Mouse (Mus musculus): ENCODE measurements around the gene Sumf1.
A peak's percentile ranks its signal among the peaks of the same experiment; 100 is the strongest.

Gene Sumf1

GRCm38 (mm10) chr6:108146637-108147036 lies 38.7 kb downstream of the Sumf1 start:
- DNase-seq (ENCODE audit: low spot score): no peak

GRCm38 (mm10) chr6:108145941-108146588 lies 39.3 kb downstream of the Sumf1 start:
- DNase-seq (ENCODE audit: low spot score): no peak

- DNase-seq (ENCODE audit: low spot score): no peak
These were observed 40.1 kb downstream of the Sumf1 start for GRCm38 (mm10) chr6:108145241-108145640.

- no peak for DNase-seq (ENCODE audit: low spot score)
These were observed 42.6 kb downstream of the Sumf1 start for GRCm38 (mm10) chr6:108142796-108143195.

- DNase-seq (ENCODE audit: low spot score): no peak
These were observed 44.5 kb downstream of the Sumf1 start for GRCm38 (mm10) chr6:108140722-108141490.

DNA sequence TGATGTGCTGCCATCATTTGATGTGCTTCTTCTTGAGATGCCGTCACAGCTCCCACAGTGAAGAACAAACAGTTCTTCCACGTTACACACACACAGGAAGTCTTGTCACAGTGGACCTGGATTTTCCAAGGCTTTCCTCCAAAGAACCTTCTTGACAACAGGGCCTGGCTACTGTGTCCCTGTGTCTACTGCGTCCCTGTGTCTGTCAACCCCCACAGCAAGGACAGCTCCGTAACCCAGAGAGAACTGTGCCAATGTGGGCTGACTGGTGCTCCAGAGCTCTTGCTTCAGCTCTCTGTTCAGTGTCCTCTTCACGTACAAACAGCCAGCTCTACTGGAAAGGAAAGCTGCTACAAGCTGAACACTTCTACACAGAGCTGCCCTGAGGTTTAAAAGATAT lies 48.4 kb downstream of the Sumf1 start:
- DNase-seq (ENCODE audit: low spot score): no peak

- no peak for DNase-seq (ENCODE audit: low spot score)
These were observed 49.1 kb downstream of the Sumf1 start for GRCm38 (mm10) chr6:108136286-108136685.

DNA sequence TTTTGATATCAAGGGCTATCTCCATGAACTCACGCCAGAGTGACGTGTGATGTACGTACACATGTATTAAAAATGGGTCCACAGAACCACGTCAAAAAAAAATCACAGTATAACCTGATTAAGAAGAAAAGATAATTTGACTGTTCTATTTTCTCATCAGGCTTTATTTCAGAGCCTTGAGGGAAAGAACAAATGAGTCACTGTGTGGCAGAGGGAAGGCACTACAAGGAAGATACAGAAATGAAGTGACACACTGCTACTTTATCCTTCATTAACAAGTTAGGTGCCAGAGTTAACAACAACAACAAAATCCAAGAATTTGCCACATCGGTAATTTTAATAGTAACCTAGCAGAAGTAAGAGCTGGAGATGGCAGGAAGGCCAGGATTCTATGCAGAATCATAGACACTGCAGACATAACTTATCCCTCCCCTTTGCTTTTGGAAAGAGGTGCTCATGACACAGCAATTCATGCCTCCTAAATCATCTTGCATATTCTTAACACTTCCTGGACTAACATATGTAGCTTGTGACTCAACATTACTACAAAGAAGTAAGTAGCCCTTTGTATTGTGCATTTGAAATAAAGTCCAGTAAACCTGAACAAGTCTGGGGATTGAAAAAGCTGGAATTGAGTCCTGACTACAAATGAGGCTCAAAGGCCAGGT lies 53.0 kb downstream of the Sumf1 start:
- no peak for DNase-seq (ENCODE audit: low spot score)

- DNase-seq (ENCODE audit: low spot score): no peak
These were observed 54.7 kb downstream of the Sumf1 start for GRCm38 (mm10) chr6:108130718-108131117.

DNA sequence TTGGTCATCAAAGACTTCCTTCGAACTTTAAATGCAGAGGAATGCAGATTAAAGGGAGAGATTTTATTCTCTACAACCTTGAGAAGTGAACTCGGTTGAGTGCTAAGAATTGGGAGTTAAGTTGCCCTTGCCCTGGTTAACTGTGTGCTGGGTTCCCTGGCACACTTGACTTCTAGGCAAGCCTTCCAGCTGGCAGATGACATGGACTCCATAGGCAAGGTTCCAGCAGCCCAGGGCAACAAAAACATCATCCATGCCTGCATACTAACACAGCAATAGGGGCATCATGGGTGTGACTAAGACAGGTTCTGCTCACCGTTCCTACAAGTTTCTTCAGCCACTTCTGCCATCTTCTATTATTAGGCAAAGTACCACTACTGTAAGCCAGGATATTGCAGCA lies 58.8 kb downstream of the Sumf1 start:
- no peak for DNase-seq (ENCODE audit: low spot score)

GRCm38 (mm10) chr6:108125474-108125873 lies 59.9 kb downstream of the Sumf1 start:
- no peak for DNase-seq (ENCODE audit: low spot score)

DNA sequence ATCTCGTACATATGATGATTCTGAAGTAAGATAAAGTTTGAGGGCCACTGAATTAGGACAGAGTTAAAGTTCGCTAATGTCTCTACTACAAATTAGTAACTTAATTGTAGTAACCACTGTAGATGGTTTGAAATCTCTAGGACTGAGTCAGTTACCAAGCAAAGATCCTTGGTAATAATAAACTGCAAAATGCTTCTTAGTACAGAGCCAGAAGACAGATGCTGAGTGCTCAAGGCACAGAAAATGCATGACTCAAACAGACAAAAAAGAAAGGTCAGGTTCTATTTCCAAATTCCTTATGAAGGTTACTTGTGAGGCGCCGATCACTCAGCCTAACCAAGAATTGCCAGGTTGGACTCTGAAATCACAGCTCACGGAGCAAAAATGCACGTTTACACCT lies 67.5 kb downstream of the Sumf1 start:
- DNase-seq (ENCODE audit: low spot score): no peak

DNA sequence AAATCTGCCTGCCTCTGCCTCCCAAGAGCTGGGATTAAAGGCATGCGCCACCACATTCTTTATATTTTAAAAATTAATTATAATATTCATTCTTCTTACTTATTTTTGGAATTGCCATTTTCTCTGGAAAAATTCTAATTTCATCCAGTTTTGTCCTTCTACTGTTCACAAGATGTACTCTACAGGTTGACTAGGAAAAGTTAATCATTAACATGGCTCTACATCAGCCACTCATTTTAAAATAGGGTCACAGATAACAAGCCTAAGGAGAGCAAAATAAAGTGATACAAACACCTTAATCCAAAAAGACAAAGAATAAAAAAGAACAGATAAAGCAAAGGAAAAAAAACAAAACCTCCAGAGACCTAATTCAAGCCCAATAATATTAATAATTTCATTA lies 70.4 kb downstream of the Sumf1 start:
- no peak for DNase-seq (ENCODE audit: low spot score)

- DNase-seq (ENCODE audit: low spot score): no peak
These were observed 73.7 kb downstream of the Sumf1 start for GRCm38 (mm10) chr6:108111693-108112092.

GRCm38 (mm10) chr6:108110336-108110735 lies 75.0 kb downstream of the Sumf1 start:
- no peak for DNase-seq (ENCODE audit: low spot score)

DNA sequence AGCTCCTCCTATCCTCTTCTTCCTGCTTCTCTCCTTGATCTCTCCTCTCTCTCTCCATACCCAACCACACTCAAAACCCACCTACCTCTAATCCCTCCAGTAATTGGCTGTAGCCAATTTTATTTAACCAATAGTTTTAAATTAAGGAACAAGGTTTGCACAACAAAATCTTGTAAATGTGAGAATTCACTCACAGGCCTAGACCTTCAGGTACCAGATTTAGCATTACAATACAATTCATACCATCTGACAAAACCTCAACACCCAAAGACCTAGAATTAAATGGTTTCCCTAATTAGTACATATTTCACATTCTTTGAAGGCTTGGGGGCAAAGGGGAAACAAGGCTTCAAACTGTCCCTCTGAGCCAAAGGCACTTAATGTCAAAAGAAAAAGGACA lies 78.0 kb downstream of the Sumf1 start:
- DNase-seq (ENCODE audit: low spot score): no peak

- DNase-seq (ENCODE audit: low spot score): no peak
These were observed 83.2 kb downstream of the Sumf1 start for GRCm38 (mm10) chr6:108101936-108102830.

DNA sequence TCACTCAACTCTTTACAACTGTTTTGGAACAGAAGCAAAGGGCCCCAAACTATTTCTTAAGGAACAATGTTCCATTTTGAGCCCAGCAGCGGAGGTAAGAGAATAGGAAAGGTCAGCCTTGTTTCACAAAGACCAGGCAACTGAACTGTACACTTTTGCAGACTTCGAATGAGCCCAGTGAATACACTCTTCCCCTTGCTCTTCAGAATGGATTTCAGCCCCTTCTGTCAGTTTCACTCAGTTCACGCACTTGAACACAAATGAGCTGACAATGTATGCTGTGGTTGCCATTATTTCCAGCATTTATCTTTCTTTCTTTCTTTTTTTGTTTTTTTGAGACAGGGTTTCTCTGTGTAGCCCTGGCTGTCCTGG lies 86.5 kb downstream of the Sumf1 start:
- DNase-seq (ENCODE audit: low spot score): no peak

GRCm38 (mm10) chr6:108098171-108098845 lies 87.1 kb downstream of the Sumf1 start:
- peak; percentile 57 for DNase-seq (ENCODE audit: low spot score)

DNA sequence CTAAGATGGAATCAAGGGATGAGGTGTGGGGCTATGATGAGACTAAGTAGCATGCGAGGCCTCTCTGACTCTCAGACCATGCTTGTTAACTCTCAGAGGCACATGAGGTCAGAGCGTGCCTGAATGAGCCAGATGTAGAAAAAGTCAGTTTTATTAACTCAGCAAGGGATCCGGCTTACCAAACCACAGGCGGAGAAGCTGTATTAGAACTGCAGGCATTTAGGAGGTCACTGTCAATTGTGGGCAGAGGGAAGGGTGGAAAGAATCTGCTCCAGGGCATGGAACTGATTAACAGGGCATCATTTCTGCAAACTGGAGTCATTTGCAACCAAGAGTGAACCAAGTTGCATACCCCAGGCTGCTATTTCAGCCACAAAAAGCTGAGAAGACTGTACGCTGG lies 89.9 kb downstream of the Sumf1 start:
- DNase-seq (ENCODE audit: low spot score): no peak

DNA sequence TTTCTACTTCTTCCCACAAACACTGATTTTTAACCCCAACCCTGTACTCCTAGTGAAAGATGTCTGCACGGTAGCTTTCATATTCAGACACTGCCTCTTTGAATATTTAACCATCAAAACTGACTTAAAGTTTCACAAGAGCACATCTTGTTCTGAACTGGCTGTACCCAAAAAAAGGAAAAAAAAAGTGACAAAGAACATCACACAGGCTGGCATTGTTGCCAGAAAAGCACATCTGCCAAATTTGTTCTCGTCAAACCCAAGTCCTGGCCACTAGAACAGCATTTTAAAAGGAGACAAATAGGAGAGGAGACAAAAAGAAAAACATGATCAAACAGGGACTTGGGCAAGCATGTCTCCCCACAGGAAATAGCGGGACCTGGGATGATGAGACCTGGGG lies 91.9 kb downstream of the Sumf1 start:
- DNase-seq (ENCODE audit: low spot score): no peak

- no peak for DNase-seq (ENCODE audit: low spot score)
These were observed 92.7 kb downstream of the Sumf1 start for GRCm38 (mm10) chr6:108092646-108093045.
